Mouse (Mus musculus) limb, embryonic 12.5 days (tissue): ENCODE data around the gene Fpgs. TPM values are rescaled to one million over a fixed set of nuclear protein-coding genes. Genes with fewer than 3 reads are reported as not detected.

ENCODE experiments used
- ATAC-seq: fragments of 200-750 bp; cut with Nextera tagmentation; 2 replicates; pipeline ENCODE4 v1.8.0; 2017; ENCODE audit warnings: low read depth, moderate TSS enrichment; ENCODE audit not compliant: insufficient number of reproducible peaks, insufficient read depth, low FRiP score, low TSS enrichment
- H3K27ac ChIP-seq: fragments of 300-500 bp; sonication (generic); 2 replicates; pipeline ENCODE4 v1.5.1; 2016; ENCODE audit warnings: mild to moderate bottlenecking, moderate library complexity
- H3K27me3 ChIP-seq: fragments of 300-500 bp; sonication (generic); 2 replicates; pipeline ENCODE4 v1.6.1; 2016; ENCODE audit warnings: mild to moderate bottlenecking, moderate library complexity
- H3K36me3 ChIP-seq: fragments of 300-500 bp; sonication (generic); 2 replicates; pipeline ENCODE4 v1.6.1; 2016; ENCODE audit warnings: mild to moderate bottlenecking, moderate library complexity
- H3K4me1 ChIP-seq: fragments of 300-500 bp; sonication (generic); replicated peaks from 2 replicates; pipeline ENCODE4 v1.6.1; 2016
- H3K4me2 ChIP-seq: fragments of 300-500 bp; sonication (generic); 2 replicates; pipeline ENCODE4 v1.6.1; 2016; ENCODE audit warnings: mild to moderate bottlenecking, moderate library complexity
- H3K4me3 ChIP-seq: fragments of 300-500 bp; sonication (generic); replicated peaks from 2 replicates; pipeline ENCODE4 v1.5.1; 2016; ENCODE audit warnings: mild to moderate bottlenecking
- H3K9ac ChIP-seq: fragments of 300-500 bp; sonication (generic); replicated peaks from 2 replicates; pipeline ENCODE4 v1.6.1; 2016; ENCODE audit warnings: mild to moderate bottlenecking, moderate library complexity
- H3K9me3 ChIP-seq: fragments of 300-500 bp; sonication (generic); 2 replicates; pipeline ENCODE4 v1.6.1; 2016; ENCODE audit warnings: mild to moderate bottlenecking, moderate library complexity
- WGBS: fragments of 180-500 bp; shearing (Covaris S2); methylation state at CpG from one replicate; pipeline ENCODE4 v1.1.7; 2016; 5-methylcytosine and 5-hydroxymethylcytosine counted together
- polyA plus RNA-seq: library from polyadenylated mRNA; unstranded; fragments of >200 nt; fragmentation: Nextera tagmentation; extraction: Ambion mirVana; gene quantifications from 2 replicates; pipeline ENCODE4 v1.2.1, GENCODE M21; 2016

The Fpgs gene
- 31.0 and 32.9 TPM in 2 replicates for polyA plus RNA-seq

GRCm38 (mm10) chr2:32704021-32704421, at the start of gene Fpgs:
Fpgs (minus strand) TSS chr2:32704145.
- Histone ChIP-seq H3K27me3 (no peaks in the 10 kb centered on the region), H3K4me2 (no peak within 1 kb of the TSS), H3K27ac (no peak within 1 kb of the TSS), H3K36me3 (peaks cover 71% of the 10 kb centered on the region), H3K9me3 (no peaks in the 10 kb centered on the region), H3K4me1 (0 out of 2 replicates have a peak, but pooled peaks cover 2% of the 10 kb centered on the region), H3K4me3 (no peak within 1 kb of the TSS), H3K9ac (no peak within 1 kb of the TSS)
- WGBS, result 88% methylated on average over 2 of the region's 2 CpGs
- ATAC-seq, result no peak

DNA sequence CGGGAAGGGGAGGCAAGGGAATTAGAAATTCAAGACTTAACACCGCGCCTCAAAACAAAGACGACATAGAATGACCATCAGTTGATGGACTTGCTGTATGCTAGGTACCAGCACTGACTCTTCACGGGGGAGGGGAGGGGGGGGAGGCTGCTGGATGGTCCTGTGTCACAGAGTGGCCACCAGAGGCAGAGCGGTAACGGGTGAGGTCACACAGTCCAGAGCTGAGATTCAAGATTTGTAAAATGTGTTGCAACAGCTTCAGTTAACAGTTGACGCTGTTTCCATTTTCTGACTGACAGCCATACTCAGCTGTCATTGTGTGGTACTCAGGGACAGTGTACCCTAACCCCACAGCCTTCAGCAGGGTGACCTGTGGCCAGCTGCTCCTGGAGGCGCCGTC, 48.2 kb upstream of the Fpgs start:
- 69% methylated on average over 10 of the region's 10 CpGs for whole genome bisulfite sequencing
- no peak for ATAC-seq
- no peak overlapping the region for H3K9ac ChIP-seq
- H3K27me3 ChIP-seq, result peaks cover 6% of the 10 kb centered on the region; the same call in 1 of the 2 replicates
- H3K4me1 ChIP-seq, result peaks cover 19% of the 10 kb centered on the region
- peak overlapping the region; percentile 70 for H3K4me2 ChIP-seq
- H3K4me3 ChIP-seq, result peak overlapping the region; percentile 42
- H3K27ac ChIP-seq, result no peak overlapping the region
- H3K9me3 ChIP-seq, result no peaks in the 10 kb centered on the region
- peaks cover 30% of the 10 kb centered on the region for H3K36me3 ChIP-seq

GRCm38 (mm10) chr2:32751665-32752033, 47.7 kb upstream of the Fpgs start:
- Histone ChIP-seq H3K9me3 (no peaks in the 10 kb centered on the region), H3K27me3 (peaks cover 6% of the 10 kb centered on the region; the same call in 1 of the 2 replicates), H3K4me3 (peak overlapping the region; percentile 42), H3K9ac (peak overlapping the region; percentile 58), H3K27ac (peak overlapping the region; percentile 59), H3K4me2 (peak overlapping the region; percentile 70), H3K4me1 (peaks cover 19% of the 10 kb centered on the region), H3K36me3 (peaks cover 36% of the 10 kb centered on the region)
- no peak for ATAC-seq
- 14% methylated on average over 9 of the region's 10 CpGs for WGBS

- H3K9me3 ChIP-seq, result no peaks in the 10 kb centered on the region
- ATAC-seq, result peak; percentile 81
- peak overlapping the region; percentile 42 for H3K4me3 ChIP-seq
- H3K27me3 ChIP-seq, result peaks cover 6% of the 10 kb centered on the region; the same call in 1 of the 2 replicates
- H3K4me1 ChIP-seq, result peaks cover 19% of the 10 kb centered on the region
- H3K9ac ChIP-seq, result peak overlapping the region; percentile 58
- H3K27ac ChIP-seq, result peak overlapping the region; percentile 59
- 3% methylated on average over 31 of the region's 31 CpGs for WGBS
- H3K36me3 ChIP-seq, result peaks cover 42% of the 10 kb centered on the region
- peak overlapping the region; percentile 70 for H3K4me2 ChIP-seq
Measured at GRCm38 (mm10) chr2:32750887-32751664, 47.1 kb upstream of the Fpgs start.

- H3K36me3 ChIP-seq, result peaks cover 50% of the 10 kb centered on the region
- ATAC-seq, result no peak
- no peak overlapping the region for H3K4me2 ChIP-seq
- no peak overlapping the region for H3K27ac ChIP-seq
- peaks cover 6% of the 10 kb centered on the region; the same call in 1 of the 2 replicates for H3K27me3 ChIP-seq
- peaks cover 19% of the 10 kb centered on the region for H3K4me1 ChIP-seq
- no peaks in the 10 kb centered on the region for H3K9me3 ChIP-seq
- H3K4me3 ChIP-seq, result no peak overlapping the region
- 73% methylated on average over 7 of the region's 7 CpGs for WGBS
- H3K9ac ChIP-seq, result no peak overlapping the region
Measured at GRCm38 (mm10) chr2:32750199-32750598, 46.3 kb upstream of the Fpgs start.

GRCm38 (mm10) chr2:32749082-32749481, 45.1 kb upstream of the Fpgs start:
- peaks cover 19% of the 10 kb centered on the region for H3K4me1 ChIP-seq
- no peak overlapping the region for H3K27ac ChIP-seq
- H3K9me3 ChIP-seq, result no peaks in the 10 kb centered on the region
- peaks cover 7% of the 10 kb centered on the region for H3K27me3 ChIP-seq
- H3K9ac ChIP-seq, result no peak overlapping the region
- WGBS, result 89% methylated on average over 16 of the region's 16 CpGs
- peaks cover 44% of the 10 kb centered on the region for H3K36me3 ChIP-seq
- no peak overlapping the region for H3K4me2 ChIP-seq
- no peak for ATAC-seq
- H3K4me3 ChIP-seq, result no peak overlapping the region

DNA sequence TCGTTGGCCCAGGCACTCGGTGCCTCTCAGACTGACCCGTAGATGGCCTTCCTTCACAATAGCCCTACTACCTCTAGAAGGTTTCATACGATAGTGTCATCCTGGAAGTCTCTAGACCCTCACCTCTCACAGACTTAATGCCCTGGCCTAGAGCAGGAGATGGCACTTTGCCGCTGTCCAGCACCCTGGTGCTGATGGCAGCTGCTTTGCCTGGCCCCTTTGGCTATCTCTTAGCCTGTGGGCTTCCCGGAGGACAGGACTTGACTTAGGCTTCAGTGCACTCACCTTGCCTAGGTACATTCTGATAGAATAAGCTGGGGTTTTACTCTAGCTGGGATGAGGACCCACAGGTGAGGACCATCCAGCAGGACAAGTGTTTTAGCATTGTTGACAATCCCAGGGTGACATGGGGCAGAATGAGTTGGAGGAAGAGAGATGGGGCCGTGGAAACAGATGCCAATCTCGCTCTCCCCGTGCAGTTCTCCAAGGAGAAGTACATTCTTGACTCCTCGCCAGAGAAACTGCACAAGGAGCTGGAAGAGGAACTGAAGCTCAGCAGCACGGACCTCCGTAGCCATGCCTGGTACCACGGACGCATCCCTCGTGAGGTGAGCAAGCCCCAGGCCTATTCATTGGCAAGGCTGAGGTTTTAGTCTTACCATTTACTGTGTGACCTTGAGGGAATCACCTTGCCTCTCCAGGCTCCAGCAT, 40.5 kb upstream of the Fpgs start:
- Histone ChIP-seq H3K9me3 (no peaks in the 10 kb centered on the region), H3K4me2 (no peak overlapping the region), H3K9ac (no peak overlapping the region), H3K4me3 (no peak overlapping the region), H3K27me3 (peaks cover 46% of the 10 kb centered on the region), H3K27ac (no peak overlapping the region), H3K36me3 (peaks cover 29% of the 10 kb centered on the region), H3K4me1 (peaks cover 20% of the 10 kb centered on the region)
- 77% methylated on average over 15 of the region's 15 CpGs for WGBS
- no peak for ATAC-seq

DNA sequence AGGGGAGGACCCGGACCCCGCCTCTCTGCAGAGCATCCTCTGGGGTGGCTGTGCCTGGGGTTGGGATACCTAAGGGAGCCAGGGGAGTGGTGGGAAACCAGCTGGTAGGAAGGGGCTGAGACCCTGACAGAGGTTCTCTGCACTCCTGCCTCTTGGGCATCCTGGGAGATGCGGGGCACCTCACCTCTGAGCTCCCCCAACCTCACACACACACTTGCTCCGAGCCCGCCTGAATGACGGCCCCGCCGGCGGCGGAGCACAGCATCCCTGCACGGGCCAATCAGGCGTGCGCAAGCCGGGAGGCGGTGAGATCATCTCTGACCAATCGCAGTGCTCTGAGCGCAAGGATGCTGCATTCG, 38.2 kb upstream of the Fpgs start:
- H3K4me3 ChIP-seq, result peak overlapping the region; percentile 57
- WGBS, result 2% methylated on average over 18 of the region's 18 CpGs
- H3K36me3 ChIP-seq, result peaks cover 27% of the 10 kb centered on the region
- peak overlapping the region; percentile 98 for H3K4me2 ChIP-seq
- peaks cover 20% of the 10 kb centered on the region for H3K4me1 ChIP-seq
- peaks cover 48% of the 10 kb centered on the region for H3K27me3 ChIP-seq
- H3K9ac ChIP-seq, result no peak overlapping the region
- no peak overlapping the region for H3K27ac ChIP-seq
- H3K9me3 ChIP-seq, result no peaks in the 10 kb centered on the region
- peak; percentile 56 for ATAC-seq

DNA sequence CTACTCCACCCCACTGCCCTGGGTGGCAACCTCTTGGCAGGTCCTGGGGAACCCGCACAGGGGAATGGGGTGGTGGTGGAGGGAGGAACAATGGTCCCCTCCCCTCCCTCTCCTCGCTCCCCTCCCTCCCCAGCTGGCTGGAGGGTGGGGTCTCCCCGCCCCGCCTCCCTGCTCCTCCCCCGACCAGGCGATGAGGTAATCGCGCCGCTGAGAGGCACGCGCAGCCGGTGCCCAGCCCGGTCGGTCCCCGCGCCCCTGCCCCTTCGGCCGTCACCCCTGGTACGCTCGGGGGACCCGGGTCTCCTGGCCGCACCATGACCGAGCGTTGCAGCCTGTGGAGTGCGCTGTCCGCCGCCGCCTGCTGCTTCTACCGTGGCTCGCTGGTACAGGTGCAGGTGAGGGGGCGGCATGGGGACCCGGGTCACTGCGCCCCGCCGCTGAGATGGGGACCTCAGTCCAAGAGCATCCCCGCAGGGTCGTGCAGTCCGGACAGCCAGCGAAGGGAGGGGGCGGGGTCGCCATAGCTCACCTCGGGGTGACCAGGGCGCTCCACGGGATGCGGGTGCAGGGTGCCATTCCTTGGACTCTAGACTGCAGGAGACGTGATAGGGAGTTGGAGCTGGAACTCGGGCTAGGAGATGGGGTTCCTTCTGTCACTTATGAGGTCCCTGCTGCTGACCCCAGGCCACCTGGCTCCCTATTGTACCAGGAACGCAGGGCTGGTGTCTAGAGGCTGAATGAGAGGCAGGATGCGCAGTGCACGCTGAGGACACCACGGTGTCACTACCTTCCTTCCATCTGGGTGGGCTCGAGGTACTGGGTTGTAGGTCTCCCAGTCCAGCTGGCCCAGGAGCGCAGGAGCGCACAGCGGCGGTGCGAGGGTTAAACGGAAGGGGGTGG, 37.6 kb upstream of the Fpgs start:
- peak; percentile 13; the same call in 1 of the 2 replicates for ATAC-seq
- H3K27me3 ChIP-seq, result peaks cover 48% of the 10 kb centered on the region

GRCm38 (mm10) chr2:32740916-32741272, 36.9 kb upstream of the Fpgs start, which contains the start of gene 6330409D20Rik:
6330409D20Rik (minus strand) TSS chr2:32741016.
- peak within 1 kb of the TSS; percentile 98 for H3K4me2 ChIP-seq
- H3K36me3 ChIP-seq, result peaks cover 15% of the 10 kb centered on the region
- H3K27ac ChIP-seq, result no peak within 1 kb of the TSS
- no peaks in the 10 kb centered on the region for H3K9me3 ChIP-seq
- H3K4me3 ChIP-seq, result peak within 1 kb of the TSS; percentile 57
- no peak for ATAC-seq
- H3K4me1 ChIP-seq, result peaks cover 24% of the 10 kb centered on the region
- peaks cover 48% of the 10 kb centered on the region for H3K27me3 ChIP-seq
- WGBS, result 7% methylated on average over 11 of the region's 11 CpGs
- H3K9ac ChIP-seq, result peak within 1 kb of the TSS; percentile 53

More for the DNA sequence above, 37.6 kb upstream of the Fpgs start:
- WGBS, result 3% methylated on average over 52 of the region's 58 CpGs
- Histone ChIP-seq H3K27ac (no peak overlapping the region), H3K4me1 (peaks cover 20% of the 10 kb centered on the region), H3K9ac (peak overlapping the region; percentile 53), H3K9me3 (no peaks in the 10 kb centered on the region), H3K4me2 (peak overlapping the region; percentile 98), H3K36me3 (peaks cover 21% of the 10 kb centered on the region), H3K4me3 (peak overlapping the region; percentile 57)
